Mouse (Mus musculus) hindbrain, embryonic 16.5 days (tissue): ENCODE measurements around the gene Slc25a35. TPM values are rescaled to one million over a fixed set of nuclear protein-coding genes. Genes with fewer than 3 reads are reported as not detected.
A peak's percentile ranks its signal among the peaks of the same experiment; 100 is the strongest.

Experiments
- ATAC-seq: fragments of 200-750 bp; cut with Nextera tagmentation; 2 replicates; pipeline ENCODE4 v1.8.0; 2017; ENCODE audit warnings: moderate TSS enrichment, moderate library complexity
- H3K27ac ChIP-seq: fragments of 300-500 bp; sonication (generic); 2 replicates; pipeline ENCODE4 v1.5.1; 2014; ENCODE audit warnings: low read depth, mild to moderate bottlenecking, control low read depth, low read length, moderate library complexity
- H3K27me3 ChIP-seq: fragments of 300-500 bp; sonication (generic); replicated peaks from 2 replicates; pipeline ENCODE4 v1.6.1; 2014; ENCODE audit warnings: low read length; ENCODE audit not compliant: control insufficient read depth, insufficient read depth
- H3K36me3 ChIP-seq: fragments of 300-500 bp; sonication (generic); 2 replicates; pipeline ENCODE4 v1.6.1; 2014; ENCODE audit warnings: mild to moderate bottlenecking, low read length, moderate library complexity, mixed read lengths; ENCODE audit not compliant: control insufficient read depth, insufficient read depth
- H3K4me1 ChIP-seq: fragments of 300-500 bp; sonication (generic); 2 replicates; pipeline ENCODE4 v1.6.1; 2014; ENCODE audit warnings: low read depth, low read length; ENCODE audit not compliant: control insufficient read depth, insufficient read depth
- H3K4me2 ChIP-seq: fragments of 300-500 bp; sonication (generic); 2 replicates; pipeline ENCODE4 v1.6.1; 2014; ENCODE audit warnings: mild to moderate bottlenecking, low read length, control low read depth, moderate library complexity
- H3K4me3 ChIP-seq: fragments of 300-500 bp; sonication (generic); 2 replicates; pipeline ENCODE4 v1.5.1; 2014; ENCODE audit warnings: mild to moderate bottlenecking, low read length, control low read depth, moderate library complexity
- H3K9ac ChIP-seq: fragments of 300-500 bp; sonication (generic); 2 replicates; pipeline ENCODE4 v1.6.1; 2014; ENCODE audit warnings: low read depth, mild to moderate bottlenecking, control low read depth, low read length, moderate library complexity
- H3K9me3 ChIP-seq: fragments of 300-500 bp; sonication (generic); 2 replicates; pipeline ENCODE4 v1.6.1; 2014; ENCODE audit warnings: mild to moderate bottlenecking, low read length, moderate library complexity; ENCODE audit not compliant: control insufficient read depth
- WGBS: fragments of 180-500 bp; shearing (Covaris S2); extraction: QIAGEN DNeasy Blood & Tissue Kit; methylation state at CpG from one replicate; pipeline ENCODE4 v1.1.7; 2014; 5-methylcytosine and 5-hydroxymethylcytosine counted together
- polyA plus RNA-seq: library from polyadenylated mRNA; unstranded; fragments of >200 nt; fragmentation: Nextera tagmentation; extraction: Ambion mirVana; gene quantifications from 2 replicates; pipeline ENCODE4 v1.2.1, GENCODE M21; 2015

Slc25a35 gene
- polyA plus RNA-seq, 1 experiment from 2014 or later: 3.4 TPM

GRCm38 (mm10) chr11:68940516-68940915, 27.4 kb upstream of the Slc25a35 start:
- H3K27me3 ChIP-seq: no peaks in the 10 kb centered on the region
- 53% methylated on average over 4 of the region's 4 CpGs for WGBS

GRCm38 (mm10) chr11:68942731-68943130, 25.2 kb upstream of the Slc25a35 start:
- 89% methylated on average over 8 of the region's 8 CpGs for WGBS
- Histone ChIP-seq H3K9me3 (no peaks in the 10 kb centered on the region), H3K4me3 (no peak overlapping the region), H3K9ac (no peak overlapping the region), H3K4me2 (no peak overlapping the region), H3K27me3 (no peaks in the 10 kb centered on the region), H3K36me3 (no peaks in the 10 kb centered on the region), H3K27ac (no peak overlapping the region), H3K4me1 (peaks cover 7% of the 10 kb centered on the region)
- no peak for ATAC-seq

More at GRCm38 (mm10) chr11:68940516-68940915, 27.4 kb upstream of the Slc25a35 start:
- Histone ChIP-seq H3K27ac (peak overlapping the region; percentile 41; the same call in 1 of the 2 replicates), H3K4me1 (peaks cover 4% of the 10 kb centered on the region), H3K4me3 (peak overlapping the region; percentile 49), H3K4me2 (peak overlapping the region; percentile 61), H3K9ac (peak overlapping the region; percentile 68), H3K36me3 (no peaks in the 10 kb centered on the region), H3K9me3 (no peaks in the 10 kb centered on the region)
- no peak for ATAC-seq

DNA sequence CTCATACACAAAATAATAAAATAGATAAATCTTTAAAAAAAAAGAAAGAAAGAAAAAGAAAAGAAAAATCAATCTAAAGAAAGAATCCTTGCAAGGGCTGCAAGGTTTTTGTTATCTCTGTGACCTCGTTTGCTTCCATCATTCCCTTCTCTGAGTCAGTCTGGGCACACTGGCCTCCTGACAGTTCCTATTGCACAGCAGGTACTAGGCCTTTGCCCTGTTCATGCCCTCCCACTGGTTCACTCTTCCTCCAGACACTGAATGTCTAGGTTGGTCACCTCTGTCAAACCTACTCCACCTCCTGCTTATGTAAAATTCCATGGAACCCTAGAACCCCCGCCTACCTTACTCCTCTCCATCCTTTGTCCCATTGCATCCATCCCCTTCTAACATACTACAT, 22.7 kb upstream of the Slc25a35 start:
- Histone ChIP-seq H3K27me3 (no peaks in the 10 kb centered on the region), H3K27ac (no peak overlapping the region), H3K4me2 (no peak overlapping the region), H3K9ac (no peak overlapping the region), H3K36me3 (no peaks in the 10 kb centered on the region), H3K9me3 (no peaks in the 10 kb centered on the region), H3K4me3 (no peak overlapping the region), H3K4me1 (peaks cover 7% of the 10 kb centered on the region)
- 81% methylated on average over 2 of the region's 2 CpGs for WGBS
- no peak for ATAC-seq

DNA sequence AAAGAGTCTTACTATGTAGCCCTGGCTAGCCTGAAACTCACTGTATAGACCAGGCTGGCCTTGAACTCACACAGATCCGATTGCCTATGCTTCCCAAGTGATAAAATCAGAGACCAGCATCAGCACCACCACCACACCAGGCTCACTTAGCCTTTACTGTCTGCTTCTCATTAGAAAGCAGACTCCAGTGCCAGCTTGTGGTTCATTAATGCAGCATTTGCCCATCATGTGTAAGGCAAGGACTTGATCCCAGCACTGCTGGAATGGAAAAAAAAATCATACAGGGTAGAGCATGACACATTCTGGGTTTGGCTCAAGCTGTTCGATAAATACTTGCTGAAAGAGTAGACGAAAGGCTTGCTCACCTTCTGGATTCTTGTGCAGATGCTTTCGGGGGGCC, 21.9 kb upstream of the Slc25a35 start:
- peak overlapping the region; percentile 87; the same call in 1 of the 2 replicates for H3K27ac ChIP-seq
- no peaks in the 10 kb centered on the region for H3K36me3 ChIP-seq
- peaks cover 2% of the 10 kb centered on the region; the same call in 1 of the 2 replicates for H3K4me1 ChIP-seq
- peak overlapping the region; percentile 58 for H3K4me2 ChIP-seq
- WGBS: 89% methylated on average over 4 of the region's 4 CpGs
- H3K9ac ChIP-seq: no peak overlapping the region
- H3K4me3 ChIP-seq: peak overlapping the region; percentile 50
- no peaks in the 10 kb centered on the region for H3K27me3 ChIP-seq
- no peak for ATAC-seq
- H3K9me3 ChIP-seq: no peaks in the 10 kb centered on the region

DNA sequence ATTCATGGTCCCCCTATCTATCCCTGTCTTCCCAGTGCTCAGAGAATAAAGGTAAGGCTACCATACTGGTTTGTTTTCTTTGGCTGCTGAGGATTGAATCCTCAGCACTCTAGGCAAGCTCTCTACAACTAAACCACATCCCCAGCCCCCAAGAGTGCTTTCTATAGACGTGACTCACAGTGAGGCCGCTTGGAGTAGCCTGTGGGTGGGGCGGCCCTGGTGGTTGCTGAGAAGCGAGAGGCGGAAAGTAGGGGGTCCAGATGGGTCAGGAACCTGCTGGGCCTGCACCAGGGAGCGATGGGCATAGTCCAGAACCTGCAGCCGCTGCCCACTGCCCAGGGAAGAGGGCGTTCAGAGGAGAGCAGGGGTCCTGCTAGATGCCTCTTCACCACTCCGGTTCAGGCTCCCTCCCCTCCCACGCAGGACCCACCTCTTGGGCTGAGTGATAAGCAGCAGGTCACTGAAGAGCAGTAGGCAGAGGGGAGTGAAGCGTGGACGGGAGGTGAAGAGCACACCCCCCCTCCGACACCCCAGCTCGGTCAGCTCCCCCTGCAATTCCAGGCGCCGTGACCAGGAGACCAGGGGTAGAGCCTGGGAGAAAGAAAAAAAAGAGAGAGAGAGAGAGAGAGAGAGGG, 21.0 kb upstream of the Slc25a35 start:
- Histone ChIP-seq H3K9ac (peak overlapping the region; percentile 71), H3K4me1 (peaks cover 2% of the 10 kb centered on the region; the same call in 1 of the 2 replicates), H3K4me2 (peak overlapping the region; percentile 58), H3K27ac (peak overlapping the region; percentile 87), H3K27me3 (no peaks in the 10 kb centered on the region; the same call in 1 of the 2 replicates), H3K36me3 (no peaks in the 10 kb centered on the region), H3K4me3 (peak overlapping the region; percentile 50), H3K9me3 (no peaks in the 10 kb centered on the region)
- peak; percentile 66 for ATAC-seq
- WGBS: 9% methylated on average over 16 of the region's 16 CpGs

GRCm38 (mm10) chr11:68947542-68947993, 20.4 kb upstream of the Slc25a35 start:
- H3K36me3 ChIP-seq: no peaks in the 10 kb centered on the region
- whole genome bisulfite sequencing: 1% methylated on average over 12 of the region's 12 CpGs
- H3K9ac ChIP-seq: peak overlapping the region; percentile 62
- no peaks in the 10 kb centered on the region for H3K9me3 ChIP-seq
- H3K4me2 ChIP-seq: peak overlapping the region; percentile 58
- ATAC-seq: peak; percentile 92
- peaks cover 2% of the 10 kb centered on the region; the same call in 1 of the 2 replicates for H3K4me1 ChIP-seq
- H3K27me3 ChIP-seq: peaks cover under 1% of the 10 kb centered on the region
- H3K4me3 ChIP-seq: peak overlapping the region; percentile 50
- H3K27ac ChIP-seq: peak overlapping the region; percentile 87

GRCm38 (mm10) chr11:68953903-68954302, 14.0 kb upstream of the Slc25a35 start:
- no peak for ATAC-seq
- WGBS: 8% methylated on average over 13 of the region's 13 CpGs
- peak overlapping the region; percentile 59 for H3K4me2 ChIP-seq
- peak overlapping the region; percentile 17 for H3K9ac ChIP-seq
- peaks cover 11% of the 10 kb centered on the region for H3K4me1 ChIP-seq
- H3K9me3 ChIP-seq: no peaks in the 10 kb centered on the region
- peaks cover 23% of the 10 kb centered on the region for H3K27me3 ChIP-seq
- H3K4me3 ChIP-seq: no peak overlapping the region; the same call in 1 of the 2 replicates
- no peak overlapping the region for H3K27ac ChIP-seq
- no peaks in the 10 kb centered on the region for H3K36me3 ChIP-seq

DNA sequence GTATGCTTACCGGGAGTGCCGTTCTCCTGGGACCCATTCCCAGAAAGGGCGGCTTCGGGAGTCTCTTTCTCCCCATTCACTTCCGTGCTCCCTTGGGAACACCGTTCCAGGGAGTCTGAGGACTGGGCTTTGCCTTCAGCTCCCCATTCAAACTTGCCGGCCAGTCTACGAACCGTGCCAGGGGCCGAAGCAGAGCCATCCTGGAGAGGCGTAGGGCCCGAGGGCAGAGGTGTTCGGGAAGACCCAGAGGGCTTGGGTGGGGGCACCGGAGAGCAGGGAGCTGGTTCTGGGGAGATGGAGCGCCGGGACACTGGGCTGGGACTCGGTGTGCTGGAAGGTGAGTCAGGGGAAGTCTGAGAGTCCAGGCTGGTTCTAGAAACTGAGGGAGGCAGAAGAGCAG, 13.5 kb upstream of the Slc25a35 start:
- Histone ChIP-seq H3K36me3 (no peaks in the 10 kb centered on the region), H3K9ac (peak overlapping the region; percentile 60), H3K4me2 (peak overlapping the region; percentile 59), H3K27me3 (peaks cover 23% of the 10 kb centered on the region), H3K4me1 (peaks cover 11% of the 10 kb centered on the region), H3K27ac (no peak overlapping the region), H3K4me3 (peak overlapping the region; percentile 30), H3K9me3 (no peaks in the 10 kb centered on the region)
- ATAC-seq: no peak
- WGBS: 2% methylated on average over 17 of the region's 17 CpGs

- 62% methylated on average over 5 of the region's 5 CpGs for WGBS
- Histone ChIP-seq H3K9me3 (no peaks in the 10 kb centered on the region), H3K9ac (no peak overlapping the region), H3K4me1 (peaks cover 11% of the 10 kb centered on the region), H3K27ac (no peak overlapping the region), H3K4me2 (peak overlapping the region; percentile 59; the same call in 1 of the 2 replicates), H3K4me3 (peak overlapping the region; percentile 30), H3K27me3 (peaks cover 23% of the 10 kb centered on the region), H3K36me3 (no peaks in the 10 kb centered on the region)
- ATAC-seq: no peak
Measured at GRCm38 (mm10) chr11:68955473-68955872, 12.5 kb upstream of the Slc25a35 start.
